Mouse (Mus musculus): ENCODE results near the gene Rflna.
A peak's percentile ranks its signal among the peaks of the same experiment; 100 is the strongest.

The Rflna gene

DNA sequence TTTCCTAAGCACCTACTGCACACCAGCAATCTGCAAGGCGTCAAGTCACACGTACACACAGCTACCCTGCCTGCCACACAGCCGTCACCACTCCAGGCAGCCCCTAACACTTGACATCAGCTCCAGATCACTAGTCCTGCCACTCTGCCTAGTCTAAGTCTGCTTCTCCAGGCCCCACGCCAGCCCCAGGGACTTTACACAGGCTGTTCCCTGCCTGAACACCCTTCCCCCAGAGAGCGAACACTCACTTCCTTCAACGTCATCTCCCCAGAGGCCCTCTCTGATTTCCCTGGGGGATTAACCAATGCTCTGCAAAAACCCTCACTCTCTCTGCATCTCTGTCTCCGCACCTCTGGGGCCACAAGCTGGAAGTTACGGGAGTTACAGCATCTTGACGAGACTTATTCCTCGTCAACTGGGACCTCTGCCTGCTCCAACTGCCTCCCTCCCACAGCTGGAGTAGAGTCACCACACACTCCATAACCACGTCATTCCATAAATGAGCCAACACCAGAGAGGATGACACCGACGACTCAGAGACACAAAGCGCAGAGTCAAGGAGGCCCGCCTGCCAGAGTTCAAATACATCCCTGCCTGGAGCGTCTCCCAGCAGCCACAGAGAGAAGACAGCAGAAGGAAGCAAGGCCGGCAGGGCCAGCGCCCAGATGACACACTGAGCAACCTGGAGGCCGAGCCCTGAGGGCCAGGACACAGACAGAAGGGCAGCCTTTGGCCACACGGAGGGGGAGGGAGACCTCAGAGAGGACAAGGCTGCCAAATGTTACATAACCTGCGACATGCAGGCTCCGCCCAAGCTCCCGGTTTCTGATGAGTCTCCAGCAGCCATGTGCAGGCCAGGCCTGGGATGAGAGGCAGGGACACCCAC is 49.8 kb downstream of the Rflna start:
- DNase-seq (ENCODE audit: low spot score), result no peak

DNA sequence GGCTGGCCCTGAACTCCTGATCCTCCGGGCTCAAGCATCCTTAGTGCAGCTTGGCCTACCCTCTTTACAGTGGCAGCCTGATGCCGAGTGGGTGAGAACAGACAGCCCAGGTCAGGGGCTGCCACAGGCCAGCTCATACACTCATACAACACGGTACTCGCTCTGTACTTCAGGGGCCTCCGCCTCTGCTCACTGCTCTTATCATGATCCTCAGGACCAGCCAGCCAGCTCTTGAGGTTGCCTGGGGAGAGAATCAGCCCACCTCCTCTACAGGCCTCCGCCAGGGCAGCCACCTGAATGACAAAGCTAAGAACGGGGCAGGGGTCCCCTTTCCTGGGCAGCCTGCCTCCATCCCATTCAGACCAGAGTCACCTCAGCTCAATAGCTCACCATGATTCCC is 50.6 kb downstream of the Rflna start:
- no peak for DNase-seq (ENCODE audit: low spot score)

DNA sequence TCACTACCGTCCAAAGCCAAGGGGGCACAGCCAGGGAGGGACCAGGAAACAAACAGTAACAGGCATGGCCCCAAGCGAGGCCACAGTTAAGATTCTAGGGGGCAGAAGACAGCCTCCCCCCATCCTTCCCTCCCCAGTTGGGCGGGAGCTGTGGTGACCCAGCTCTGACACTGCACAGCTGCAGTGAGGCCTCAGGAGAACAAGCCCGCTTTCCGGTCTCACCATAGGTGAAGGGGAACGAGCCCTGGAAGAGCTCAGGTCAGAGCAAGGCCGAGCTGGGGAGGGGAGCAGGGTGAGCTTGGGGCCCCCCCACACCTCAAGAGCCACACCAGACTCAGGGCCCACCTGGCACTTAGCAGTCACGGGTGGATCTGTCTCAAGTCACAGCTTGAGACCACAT is 52.9 kb downstream of the Rflna start:
- no peak for DNase-seq (ENCODE audit: low spot score)

DNA sequence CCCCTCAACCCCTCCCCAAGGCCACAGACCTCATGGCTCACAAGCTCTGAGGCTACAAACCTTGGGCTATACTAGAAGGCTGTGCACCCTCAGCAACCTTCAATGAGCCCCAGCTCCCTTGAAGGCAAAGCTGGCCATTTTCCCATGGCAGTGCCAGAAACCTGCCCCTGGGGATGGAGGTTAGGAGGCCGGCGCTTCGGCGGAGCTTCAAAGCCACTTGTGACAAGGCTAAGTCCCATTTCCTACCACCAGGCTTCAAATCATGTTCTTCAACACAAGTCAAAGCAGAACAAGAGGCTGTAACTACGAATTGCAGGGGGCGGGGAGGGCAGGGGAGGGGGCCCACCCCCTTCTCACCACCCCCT is 53.3 kb downstream of the Rflna start:
- no peak for DNase-seq (ENCODE audit: low spot score)

DNA sequence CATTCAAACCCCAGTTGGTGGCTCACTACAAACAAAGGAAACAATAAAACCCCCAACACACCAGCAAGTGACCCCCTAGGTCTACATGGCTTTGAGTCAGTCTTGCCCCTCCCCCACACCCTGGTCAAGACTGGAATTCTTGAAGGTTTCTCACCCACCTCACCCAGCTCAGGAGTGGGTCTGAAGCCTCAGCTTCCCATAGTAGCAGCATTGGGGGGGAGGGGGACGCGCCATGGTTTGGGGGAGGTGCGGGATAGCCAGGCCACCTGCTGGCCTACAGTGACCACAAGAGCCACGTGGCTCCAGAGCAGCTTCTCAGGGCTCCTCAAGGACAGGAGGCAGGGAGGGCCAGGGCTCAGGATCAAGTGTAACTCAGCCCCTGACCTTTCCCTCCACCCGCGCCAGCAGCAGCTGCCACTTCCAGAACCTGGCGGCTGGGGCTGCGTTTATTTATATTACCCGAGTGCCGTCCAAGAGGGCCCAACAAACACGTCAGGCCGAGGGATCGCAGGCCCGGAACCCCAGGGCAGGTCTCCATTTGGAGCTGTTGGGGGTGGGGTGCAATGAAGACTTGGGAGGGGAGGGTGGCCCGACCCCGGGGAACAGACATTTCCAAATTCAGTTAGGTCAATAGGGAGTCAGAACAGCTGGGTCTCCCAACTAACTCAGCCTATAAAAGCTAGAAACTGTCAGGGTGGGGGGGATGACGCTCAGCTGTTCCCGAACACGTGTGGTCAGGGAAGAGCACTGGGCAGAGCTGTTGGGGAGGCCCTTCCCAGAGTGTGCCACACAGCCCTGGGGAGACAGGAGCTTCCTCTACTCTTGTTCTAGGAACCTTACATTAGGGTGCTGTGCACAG is 53.9 kb downstream of the Rflna start:
- DNase-seq (ENCODE audit: low spot score), result peak; percentile 51

DNA sequence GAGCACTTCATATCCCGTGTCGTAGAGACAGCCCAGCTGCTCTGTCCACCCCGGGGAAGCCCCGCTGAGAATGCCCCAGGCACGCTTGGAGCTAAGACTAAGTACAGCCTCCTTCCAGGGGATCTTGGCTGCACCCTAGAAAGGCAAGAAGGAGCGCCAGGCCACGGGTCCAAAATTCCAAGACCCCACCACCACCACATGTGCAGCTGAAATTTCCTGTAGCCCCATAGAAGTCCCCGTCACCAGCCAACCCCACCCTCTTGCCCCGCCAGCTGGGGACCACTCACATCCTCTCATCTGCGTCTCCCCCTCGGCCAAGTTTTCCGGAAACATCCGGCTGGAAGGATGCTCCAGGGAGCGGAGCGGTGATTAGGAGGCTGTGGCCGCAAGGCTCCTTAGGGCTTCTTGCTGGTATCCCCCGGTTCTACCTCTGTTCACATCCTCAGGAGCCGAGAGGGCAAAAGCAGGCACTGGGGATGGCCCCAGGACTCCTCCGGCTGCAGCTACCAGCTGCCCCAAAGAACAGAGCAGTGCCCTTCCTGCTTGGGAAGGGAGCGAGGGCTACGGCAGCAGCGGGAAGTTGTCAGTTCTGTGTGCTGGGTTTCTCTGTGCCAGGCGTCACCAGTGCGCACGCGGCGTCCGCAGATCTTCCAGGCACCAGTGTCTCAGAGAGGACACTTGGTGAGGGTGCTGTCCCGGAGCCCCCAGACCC is 54.7 kb downstream of the Rflna start:
- DNase-seq (ENCODE audit: low spot score), result no peak

DNA sequence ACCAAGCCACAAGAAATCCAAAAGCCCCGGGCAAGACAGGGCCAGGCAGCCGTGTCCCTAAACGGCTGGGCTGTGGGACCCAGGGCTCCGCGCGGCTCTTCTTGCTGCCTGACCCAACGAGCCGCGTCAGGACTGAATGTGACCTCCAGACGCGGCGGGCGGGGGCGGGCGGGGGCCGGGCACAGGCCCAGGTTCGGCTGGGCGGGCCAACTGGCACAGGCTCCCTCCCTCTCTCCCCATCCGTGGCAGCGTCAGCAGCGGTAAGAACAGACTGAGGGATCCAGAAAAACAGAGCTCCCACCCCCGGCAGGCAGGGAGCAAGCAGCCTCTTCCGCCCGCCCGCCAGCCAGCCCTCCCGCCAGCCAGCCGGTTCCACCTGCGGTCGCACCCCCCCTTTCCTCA is 55.2 kb downstream of the Rflna start:
- DNase-seq (ENCODE audit: low spot score), result peak; percentile 62

Data from testis, postnatal 14 days (tissue).